Mouse (Mus musculus) kidney, embryonic 15.5 days (tissue): ENCODE results near the gene Ccdc174. TPM values are rescaled to one million over a fixed set of nuclear protein-coding genes. Genes with fewer than 3 reads are reported as not detected.

Experiments used
- ATAC-seq: fragments of 200-750 bp; cut with Nextera tagmentation; replicated peaks from 2 replicates; pipeline ENCODE4 v1.8.0; 2017; ENCODE audit warnings: moderate TSS enrichment; ENCODE audit not compliant: low FRiP score
- H3K27ac ChIP-seq: fragments of 300-500 bp; sonication (generic); 2 replicates; pipeline ENCODE4 v1.5.1; 2015; ENCODE audit warnings: mild to moderate bottlenecking, inconsistent platforms
- H3K27me3 ChIP-seq: fragments of 300-500 bp; sonication (generic); 2 replicates; pipeline ENCODE4 v1.6.1; 2015; ENCODE audit warnings: inconsistent platforms
- H3K36me3 ChIP-seq: fragments of 300-500 bp; sonication (generic); 2 replicates; pipeline ENCODE4 v1.6.1; 2015; ENCODE audit warnings: inconsistent platforms
- H3K4me1 ChIP-seq: fragments of 300-500 bp; sonication (generic); 2 replicates; pipeline ENCODE4 v1.6.1; 2015; ENCODE audit warnings: inconsistent platforms
- H3K4me2 ChIP-seq: fragments of 300-500 bp; sonication (generic); 2 replicates; pipeline ENCODE4 v1.6.1; 2015; ENCODE audit warnings: moderate library complexity, mild to moderate bottlenecking, inconsistent platforms
- H3K4me3 ChIP-seq: fragments of 300-500 bp; sonication (generic); replicated peaks from 2 replicates; pipeline ENCODE4 v1.5.1; 2015; ENCODE audit warnings: mild to moderate bottlenecking, inconsistent platforms
- H3K9ac ChIP-seq: fragments of 300-500 bp; sonication (generic); 2 replicates; pipeline ENCODE4 v1.6.1; 2015; ENCODE audit warnings: mild to moderate bottlenecking, inconsistent platforms
- H3K9me3 ChIP-seq: fragments of 300-500 bp; sonication (generic); replicated peaks from 2 replicates; pipeline ENCODE4 v1.6.1; 2016; ENCODE audit warnings: inconsistent platforms
- WGBS: fragments of 180-500 bp; shearing (Covaris S2); methylation state at CpG from one replicate; pipeline ENCODE4 v1.1.7; 2015; ENCODE audit warnings: mixed read lengths; 5-methylcytosine and 5-hydroxymethylcytosine counted together
- polyA plus RNA-seq: library from polyadenylated mRNA; unstranded; fragments of >200 nt; fragmentation: Nextera tagmentation; extraction: Ambion mirVana; gene quantifications from 2 replicates; pipeline ENCODE4 v1.2.1, GENCODE M21; 2015

Ccdc174 gene
- polyA plus RNA-seq: 35.0 and 37.6 TPM in 2 replicates

- H3K27me3 ChIP-seq: no peaks in the 10 kb centered on the region
- whole genome bisulfite sequencing: under 1% methylated on average over 47 of the region's 47 CpGs
- H3K4me2 ChIP-seq: peak within 1 kb of the TSS; percentile 79
- H3K4me3 ChIP-seq: peak within 1 kb of the TSS; percentile 86
- no peaks in the 10 kb centered on the region for H3K9me3 ChIP-seq
- peaks cover 22% of the 10 kb centered on the region for H3K36me3 ChIP-seq
- peaks cover 16% of the 10 kb centered on the region for H3K4me1 ChIP-seq
- ATAC-seq: peak; percentile 95
- H3K9ac ChIP-seq: peak within 1 kb of the TSS; percentile 83
- peak within 1 kb of the TSS; percentile 84 for H3K27ac ChIP-seq
Observed at GRCm38 (mm10) chr6:91877885-91878651, at the start of gene Ccdc174. Gene Ccdc174 (plus strand): TSS chr6:91878053.

DNA sequence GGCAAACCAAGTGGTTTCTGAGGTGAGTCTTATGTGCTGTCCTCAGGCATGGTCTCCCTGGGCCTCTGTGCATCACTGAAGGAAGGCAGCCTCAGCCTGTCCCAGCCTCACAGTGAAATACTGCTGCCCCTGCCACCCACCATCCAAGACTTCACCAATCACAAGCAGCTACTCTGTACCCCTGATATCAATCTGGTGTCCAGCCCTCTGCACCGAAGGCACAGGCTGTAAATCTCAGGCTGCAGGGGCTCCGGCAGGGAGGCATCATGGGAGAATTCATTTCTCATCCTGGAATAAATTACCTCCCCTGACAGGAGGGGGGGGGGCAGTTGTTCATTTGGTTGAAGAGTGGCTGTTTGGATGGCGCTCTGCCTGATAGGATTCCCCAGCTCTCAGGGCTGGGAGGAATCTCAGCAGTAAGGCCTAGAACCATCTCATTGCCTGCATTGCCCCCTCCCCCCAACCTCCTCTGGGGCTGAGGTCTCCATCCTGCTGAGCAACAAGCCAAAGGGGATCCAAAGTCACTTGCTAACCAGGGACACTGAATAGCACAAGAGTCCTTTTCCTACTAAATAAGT lies 44.9 kb upstream of the Ccdc174 start:
- 22% methylated on average over 3 of the region's 3 CpGs for WGBS
- peaks cover 5% of the 10 kb centered on the region; the same call in 1 of the 2 replicates for H3K4me1 ChIP-seq
- H3K9me3 ChIP-seq: no peaks in the 10 kb centered on the region
- no peak overlapping the region for H3K27ac ChIP-seq
- H3K36me3 ChIP-seq: no peaks in the 10 kb centered on the region
- no peak overlapping the region for H3K9ac ChIP-seq
- no peak overlapping the region for H3K4me3 ChIP-seq
- no peak overlapping the region for H3K4me2 ChIP-seq
- 0 out of 2 replicates have a peak, but pooled peaks have one; percentile 25 for ATAC-seq
- H3K27me3 ChIP-seq: peaks cover 18% of the 10 kb centered on the region

- Histone ChIP-seq H3K27me3 (peaks cover 68% of the 10 kb centered on the region), H3K4me1 (peaks cover 11% of the 10 kb centered on the region), H3K9ac (no peak overlapping the region), H3K4me3 (no peak overlapping the region), H3K36me3 (no peaks in the 10 kb centered on the region), H3K4me2 (no peak overlapping the region), H3K9me3 (no peaks in the 10 kb centered on the region), H3K27ac (no peak overlapping the region)
- WGBS: 15% methylated on average over 23 of the region's 23 CpGs
- no peak for ATAC-seq
Observed at GRCm38 (mm10) chr6:91839010-91839871, 38.6 kb upstream of the Ccdc174 start.

DNA sequence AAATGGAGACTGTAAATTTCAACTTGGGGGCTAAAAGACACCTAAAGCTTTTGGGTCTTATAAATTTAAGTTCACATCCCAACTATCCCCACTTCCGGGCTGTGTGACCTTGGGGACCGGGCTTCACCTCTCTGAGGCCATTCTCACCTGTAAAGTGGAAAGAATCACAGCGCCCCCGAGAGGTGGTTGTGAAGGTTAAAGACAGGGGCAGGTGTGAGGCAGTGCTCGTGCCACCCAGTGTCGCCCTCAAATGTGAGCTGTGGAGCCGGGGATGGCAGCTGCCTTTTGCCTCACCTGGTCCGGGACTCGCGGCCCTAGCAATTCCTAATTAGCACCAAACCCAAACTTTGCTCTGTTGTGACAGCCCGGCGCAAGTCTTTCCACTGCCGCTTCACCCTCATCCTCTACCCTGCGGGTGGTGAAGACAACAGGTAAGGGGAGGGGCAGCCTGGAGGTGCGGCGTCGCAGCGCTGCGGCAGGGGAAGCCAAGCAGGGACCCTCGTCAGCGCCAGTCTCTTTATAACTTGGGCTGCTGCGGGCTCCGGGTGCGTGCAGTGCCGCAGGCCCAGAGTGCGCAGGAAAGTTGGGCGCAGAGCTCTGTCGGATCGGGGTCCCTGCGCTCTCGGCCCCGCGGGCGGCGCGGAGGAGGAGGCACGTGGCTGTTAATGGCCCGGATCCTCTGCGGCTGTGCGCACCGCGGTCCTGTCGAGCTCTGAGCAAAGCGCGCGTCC lies 34.8 kb upstream of the Ccdc174 start:
- H3K9me3 ChIP-seq: no peaks in the 10 kb centered on the region
- WGBS: 3% methylated on average over 46 of the region's 46 CpGs
- H3K27ac ChIP-seq: no peak overlapping the region
- 0 out of 2 replicates have a peak overlapping the region, but pooled peaks have one; percentile 15 for H3K9ac ChIP-seq
- H3K36me3 ChIP-seq: no peaks in the 10 kb centered on the region
- H3K27me3 ChIP-seq: peaks cover 85% of the 10 kb centered on the region
- no peak for ATAC-seq
- peak overlapping the region; percentile 49 for H3K4me3 ChIP-seq
- H3K4me2 ChIP-seq: peak overlapping the region; percentile 92
- H3K4me1 ChIP-seq: peaks cover 11% of the 10 kb centered on the region

DNA sequence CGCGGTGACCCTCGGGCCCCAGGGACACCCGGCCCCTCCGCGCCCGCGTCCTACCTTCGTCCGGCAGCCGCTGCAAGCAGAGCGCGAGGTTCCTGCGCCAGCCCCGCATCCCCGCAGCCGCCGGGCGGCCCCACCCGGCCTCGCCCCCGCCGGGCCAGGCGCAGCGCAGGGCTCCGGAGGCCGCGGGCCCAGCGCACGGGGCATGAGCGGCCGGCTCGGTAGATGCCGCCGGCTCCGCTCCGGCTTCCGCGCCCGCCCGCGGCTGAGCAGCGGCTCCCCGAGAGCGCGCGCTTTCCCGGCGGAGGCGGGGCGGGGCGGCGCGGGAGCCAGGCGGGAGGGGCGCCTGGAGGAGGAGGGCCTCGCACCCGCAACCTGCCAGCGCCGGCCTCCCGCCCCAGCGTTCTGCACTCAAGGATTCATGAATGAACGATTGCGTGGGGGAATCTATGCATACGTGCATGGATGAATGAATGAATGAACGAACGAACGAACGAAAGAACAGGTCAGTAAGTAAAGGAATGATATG lies 34.2 kb upstream of the Ccdc174 start:
- 5% methylated on average over 68 of the region's 69 CpGs for WGBS
- H3K4me2 ChIP-seq: peak overlapping the region; percentile 92
- H3K9me3 ChIP-seq: no peaks in the 10 kb centered on the region
- no peaks in the 10 kb centered on the region for H3K36me3 ChIP-seq
- 0 out of 2 replicates have a peak, but pooled peaks have one; percentile 22 for ATAC-seq
- peak overlapping the region; percentile 49 for H3K4me3 ChIP-seq
- peaks cover 11% of the 10 kb centered on the region for H3K4me1 ChIP-seq
- no peak overlapping the region for H3K27ac ChIP-seq
- H3K9ac ChIP-seq: 0 out of 2 replicates have a peak overlapping the region, but pooled peaks have one; percentile 15
- H3K27me3 ChIP-seq: peaks cover 83% of the 10 kb centered on the region

GRCm38 (mm10) chr6:91852550-91852949 lies 25.3 kb upstream of the Ccdc174 start:
- 11% methylated on average over 2 of the region's 2 CpGs for WGBS
- Histone ChIP-seq H3K36me3 (no peaks in the 10 kb centered on the region), H3K27ac (no peak overlapping the region), H3K27me3 (no peaks in the 10 kb centered on the region), H3K4me2 (no peak overlapping the region), H3K9me3 (no peaks in the 10 kb centered on the region), H3K9ac (no peak overlapping the region), H3K4me3 (no peak overlapping the region), H3K4me1 (no peaks in the 10 kb centered on the region)
- no peak for ATAC-seq

GRCm38 (mm10) chr6:91858339-91858738 lies 19.5 kb upstream of the Ccdc174 start:
- Histone ChIP-seq H3K4me2 (no peak overlapping the region), H3K36me3 (no peaks in the 10 kb centered on the region), H3K27ac (no peak overlapping the region), H3K9ac (no peak overlapping the region), H3K9me3 (no peaks in the 10 kb centered on the region), H3K4me3 (no peak overlapping the region), H3K4me1 (no peaks in the 10 kb centered on the region), H3K27me3 (no peaks in the 10 kb centered on the region)
- ATAC-seq: no peak
- 74% methylated on average over 5 of the region's 5 CpGs for WGBS

DNA sequence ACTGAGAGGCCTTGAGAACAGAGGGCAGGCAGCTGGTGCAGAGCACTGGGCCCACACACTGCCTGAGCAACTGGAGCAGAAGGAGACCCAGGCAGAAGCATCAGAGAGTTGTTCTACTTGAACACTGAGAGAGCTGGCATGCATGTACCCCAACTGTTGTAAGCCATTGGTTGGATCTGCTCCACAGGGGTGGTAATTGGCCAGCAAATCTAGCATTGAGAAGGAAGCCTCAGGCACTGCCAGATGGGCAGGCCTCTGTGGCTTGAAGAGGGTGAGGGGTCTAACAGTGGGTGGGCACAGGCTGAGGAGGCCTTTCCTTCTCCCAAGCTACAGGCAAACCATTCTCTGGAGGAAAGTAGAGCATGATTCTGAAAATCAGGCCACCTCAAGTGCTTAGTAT lies 15.0 kb upstream of the Ccdc174 start:
- Histone ChIP-seq H3K27ac (no peak overlapping the region), H3K9me3 (no peaks in the 10 kb centered on the region), H3K9ac (no peak overlapping the region), H3K4me2 (no peak overlapping the region), H3K27me3 (peaks cover 4% of the 10 kb centered on the region; the same call in 1 of the 2 replicates), H3K4me1 (no peaks in the 10 kb centered on the region), H3K36me3 (no peaks in the 10 kb centered on the region), H3K4me3 (no peak overlapping the region)
- ATAC-seq: no peak

DNA sequence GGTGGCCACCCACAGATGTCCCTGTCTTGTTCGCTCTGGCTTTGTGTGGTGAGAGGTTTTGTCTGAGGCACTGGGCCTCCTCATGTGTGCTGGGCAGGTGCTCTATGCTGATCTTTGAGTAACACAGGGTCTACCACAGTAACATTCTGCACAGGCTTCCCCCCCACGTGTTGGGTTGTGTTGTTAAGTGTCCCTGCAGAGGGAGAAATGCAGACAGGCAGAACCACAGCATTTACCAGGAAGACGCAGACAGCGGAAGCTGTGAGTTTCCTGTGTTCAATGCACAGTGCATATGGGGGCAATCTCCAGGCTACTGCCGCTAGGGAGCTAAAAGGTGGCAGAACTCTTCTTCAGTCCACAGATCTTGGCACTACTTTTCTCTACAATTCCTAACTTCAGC lies 13.3 kb upstream of the Ccdc174 start:
- ATAC-seq: no peak
- H3K27me3 ChIP-seq: peaks cover 4% of the 10 kb centered on the region; the same call in 1 of the 2 replicates
- WGBS: 76% methylated on average over 5 of the region's 5 CpGs
- no peak overlapping the region for H3K4me2 ChIP-seq
- no peaks in the 10 kb centered on the region for H3K9me3 ChIP-seq
- H3K27ac ChIP-seq: no peak overlapping the region
- no peaks in the 10 kb centered on the region for H3K4me1 ChIP-seq
- H3K4me3 ChIP-seq: no peak overlapping the region
- no peaks in the 10 kb centered on the region for H3K36me3 ChIP-seq
- no peak overlapping the region for H3K9ac ChIP-seq

- WGBS: 82% methylated on average over 11 of the region's 11 CpGs
- H3K9ac ChIP-seq: no peak overlapping the region
- H3K4me2 ChIP-seq: no peak overlapping the region
- no peaks in the 10 kb centered on the region for H3K4me1 ChIP-seq
- H3K4me3 ChIP-seq: no peak overlapping the region
- H3K27ac ChIP-seq: no peak overlapping the region
- H3K27me3 ChIP-seq: peaks cover 10% of the 10 kb centered on the region
- H3K36me3 ChIP-seq: no peaks in the 10 kb centered on the region
- no peaks in the 10 kb centered on the region for H3K9me3 ChIP-seq
- no peak for ATAC-seq
Observed at GRCm38 (mm10) chr6:91865601-91866000, 12.3 kb upstream of the Ccdc174 start.

DNA sequence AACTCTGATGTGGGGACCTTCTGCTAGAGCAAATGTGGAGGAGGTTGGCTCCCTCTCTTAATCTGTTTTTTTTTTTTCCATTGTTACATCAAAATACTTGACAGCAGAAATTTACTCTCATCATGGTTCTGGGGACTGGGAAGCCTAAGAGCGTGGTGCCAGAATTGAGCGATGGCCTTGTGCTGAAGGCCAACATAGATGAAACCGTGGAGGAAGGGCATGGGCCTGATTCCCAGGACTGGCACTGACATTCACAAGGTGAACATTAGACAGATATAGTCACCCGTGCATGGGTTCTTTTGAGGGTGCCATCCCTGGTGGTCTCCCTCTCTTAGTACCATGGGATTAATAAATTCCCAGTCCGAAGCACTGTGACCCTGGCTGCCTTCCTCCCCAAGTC lies 9.8 kb upstream of the Ccdc174 start:
- Histone ChIP-seq H3K9ac (no peak overlapping the region), H3K36me3 (no peaks in the 10 kb centered on the region), H3K4me2 (no peak overlapping the region), H3K9me3 (no peaks in the 10 kb centered on the region), H3K4me3 (no peak overlapping the region), H3K27ac (no peak overlapping the region), H3K4me1 (no peaks in the 10 kb centered on the region), H3K27me3 (peaks cover 11% of the 10 kb centered on the region)
- no peak for ATAC-seq
- WGBS: 84% methylated on average over 5 of the region's 5 CpGs
